ENCODE assay signal across 16 mouse cellular contexts in genomic region chr5:43124301-43124700, GRCm38 (mm10).
"Had no signal": no experiment of that assay in that cellular context is flagged by ENCODE, and none has a peak within 500 bp of the region (broad histone marks: within the 10 kb centered on the region; RNA-seq: fewer than 3 reads in every experiment).

No protein-coding gene starts in this region.

- H3K4me1 ChIP-seq: neural tube, embryonic 12.5 days; neural tube, embryonic 13.5 days; neural tube, embryonic 15.5 days; stomach, embryonic 15.5 days had no signal

- H3K4me2 ChIP-seq: neural tube, embryonic 12.5 days; neural tube, embryonic 13.5 days; neural tube, embryonic 15.5 days; stomach, embryonic 15.5 days had no signal

- DNase-seq: retina, postnatal 1 day; right cerebral cortex, adult 18-20 months; right cerebral cortex, postnatal 25 days; right cerebral cortex, postnatal 4 days; spleen, adult 18-20 months; thymus, adult 18-20 months; thymus, adult 2 months; thymus, postnatal 14 days; thymus, postnatal 25 days; thymus, postnatal 36 days; thymus, postnatal 4 days had no signal

- H3K27me3 ChIP-seq: neural tube, embryonic 12.5 days; neural tube, embryonic 13.5 days; neural tube, embryonic 15.5 days; stomach, embryonic 15.5 days had no signal

- H3K27ac ChIP-seq: neural tube, embryonic 12.5 days; neural tube, embryonic 13.5 days; neural tube, embryonic 15.5 days; stomach, embryonic 15.5 days; stomach, postnatal 0 days had no signal

- H3K36me3 ChIP-seq: neural tube, embryonic 12.5 days; neural tube, embryonic 13.5 days; neural tube, embryonic 15.5 days; stomach, embryonic 15.5 days had no signal

- H3K4me3 ChIP-seq: neural tube, embryonic 12.5 days; neural tube, embryonic 13.5 days; neural tube, embryonic 15.5 days; stomach, embryonic 15.5 days had no signal

- H3K9me3 ChIP-seq: neural tube, embryonic 12.5 days; neural tube, embryonic 13.5 days; neural tube, embryonic 15.5 days; stomach, embryonic 15.5 days had no signal

- H3K9ac ChIP-seq: neural tube, embryonic 12.5 days; neural tube, embryonic 13.5 days; neural tube, embryonic 15.5 days; stomach, embryonic 15.5 days had no signal
